Mouse (Mus musculus): ENCODE measurements around the gene Fntb. TPM values are rescaled to one million over a fixed set of nuclear protein-coding genes. Genes with fewer than 3 reads are reported as not detected.
"Not testable (repeated sequence)": the region's sequence is repeated elsewhere in the genome, so short reads cannot be mapped to it uniquely, and the experiment has no call there.

The Fntb gene
- total RNA-seq, 2 experiments from 2014 or later: 11.7 to 12.1 TPM

GRCm38 (mm10) chr12:76792540-76792939 is 27.2 kb downstream of the Fntb start:
- not testable (repeated sequence) for DNase-seq (ENCODE audit: low spot score)

- DNase-seq (ENCODE audit: low spot score): no peak
These were observed 30.0 kb downstream of the Fntb start, which contains the start of gene Gpx2 for GRCm38 (mm10) chr12:76795350-76795749. TSS of gene Gpx2 (minus strand) at chr12:76795554.

GRCm38 (mm10) chr12:76796938-76797539 is 31.6 kb downstream of the Fntb start:
- no peak for DNase-seq (ENCODE audit: low spot score)

GRCm38 (mm10) chr12:76798008-76798720 is 32.8 kb downstream of the Fntb start:
- no peak for DNase-seq (ENCODE audit: low spot score)

- no peak for DNase-seq (ENCODE audit: low spot score)
These were observed 37.6 kb downstream of the Fntb start for GRCm38 (mm10) chr12:76803028-76803427.

- DNase-seq (ENCODE audit: low spot score): peak; percentile 43
These were observed 38.4 kb downstream of the Fntb start for GRCm38 (mm10) chr12:76803700-76804252.

GRCm38 (mm10) chr12:76805056-76805811 is 39.8 kb downstream of the Fntb start:
- no peak for DNase-seq (ENCODE audit: low spot score)

- DNase-seq (ENCODE audit: low spot score): no peak
These were observed 42.4 kb downstream of the Fntb start for GRCm38 (mm10) chr12:76807796-76808195.

GRCm38 (mm10) chr12:76810491-76810890 is 45.1 kb downstream of the Fntb start:
- DNase-seq (ENCODE audit: low spot score): no peak

- DNase-seq (ENCODE audit: low spot score): no peak
These were observed 45.6 kb downstream of the Fntb start for GRCm38 (mm10) chr12:76811006-76811405.

GRCm38 (mm10) chr12:76813543-76813942 is 48.2 kb downstream of the Fntb start:
- DNase-seq (ENCODE audit: low spot score): no peak

GRCm38 (mm10) chr12:76814120-76814519 is 48.7 kb downstream of the Fntb start:
- no peak for DNase-seq (ENCODE audit: low spot score)

- no peak for DNase-seq (ENCODE audit: low spot score)
These were observed 51.3 kb downstream of the Fntb start for GRCm38 (mm10) chr12:76816720-76817119.

GRCm38 (mm10) chr12:76817176-76817575 is 51.8 kb downstream of the Fntb start:
- DNase-seq (ENCODE audit: low spot score): no peak

- no peak for DNase-seq (ENCODE audit: low spot score)
These were observed 52.7 kb downstream of the Fntb start for GRCm38 (mm10) chr12:76818120-76818519.

- no peak for DNase-seq (ENCODE audit: low spot score)
These were observed 53.5 kb downstream of the Fntb start for GRCm38 (mm10) chr12:76818908-76819307.

- DNase-seq (ENCODE audit: low spot score): peak; percentile 22
These were observed 54.4 kb downstream of the Fntb start for GRCm38 (mm10) chr12:76819816-76820215.

- DNase-seq (ENCODE audit: low spot score): no peak
These were observed 55.2 kb downstream of the Fntb start for GRCm38 (mm10) chr12:76820615-76821014.

- DNase-seq (ENCODE audit: low spot score): no peak
These were observed 56.7 kb downstream of the Fntb start for GRCm38 (mm10) chr12:76822002-76822650.

GRCm38 (mm10) chr12:76822651-76823041 is 57.3 kb downstream of the Fntb start, which contains the start of gene Rab15:
TSS of gene Rab15 (minus strand) at chr12:76822908.
- DNase-seq (ENCODE audit: low spot score): no peak

GRCm38 (mm10) chr12:76825283-76825682 is 59.9 kb downstream of the Fntb start:
- DNase-seq (ENCODE audit: low spot score): no peak

Measured in gastrocnemius, adult 18-20 months (tissue).